Comparison of ENCODE assay signal across 25 mouse cellular contexts in genomic region chr8:92616341-92617115, GRCm38 (mm10). TPM values are rescaled to one million over a fixed set of nuclear protein-coding genes. Genes with fewer than 3 reads are reported as not detected.
DNase-seq lines count a peak whose midpoint lies in the region; ATAC-seq and TF ChIP-seq lines count a peak whose summit lies in the region.
"Had no signal": no experiment of that assay in that cellular context is flagged by ENCODE, and none has a peak within 500 bp of the region (broad histone marks: within the 10 kb centered on the region; RNA-seq: fewer than 3 reads in every experiment).

No protein-coding gene starts in this region.

- H3K4me2 ChIP-seq in hindbrain, postnatal 0 days (ENCODE audit: low read depth, low read length): no peak overlapping the region
- H3K4me2 ChIP-seq: heart, embryonic 11.5 days; heart, embryonic 15.5 days; hindbrain, embryonic 14.5 days had no signal

- no peak for TF ChIP-seq CTCF in hindbrain, postnatal 0 days (IDR thresholded peaks at IDR 0.05; ENCODE audit: low read depth)

- H3K27me3 ChIP-seq in hindbrain, embryonic 10.5 days (ENCODE audit: insufficient read depth, poor library complexity, severe bottlenecking): peaks cover 3% of the 10 kb centered on the region; the same call in 1 of the 2 replicates
- no peaks in the 10 kb centered on the region for H3K27me3 ChIP-seq in hindbrain, postnatal 0 days (ENCODE audit: insufficient read depth, low read length)
- H3K27me3 ChIP-seq in limb, embryonic 10.5 days (ENCODE audit: low read depth, poor library complexity, severe bottlenecking): peaks cover 29% of the 10 kb centered on the region
- H3K27me3 ChIP-seq: heart, embryonic 15.5 days had no signal

- H3K27ac ChIP-seq in hindbrain, embryonic 10.5 days: 0 out of 2 replicates have a peak overlapping the region, but pooled peaks have one; percentile 45
- no peak overlapping the region for H3K27ac ChIP-seq in hindbrain, postnatal 0 days
- 0 out of 2 replicates have a peak overlapping the region, but pooled peaks have one; percentile 9 for H3K27ac ChIP-seq in limb, embryonic 10.5 days
- H3K27ac ChIP-seq: gastrocnemius, adult 2 months; heart, embryonic 15.5 days; hindbrain, embryonic 14.5 days had no signal

- H3K9me3 ChIP-seq in hindbrain, embryonic 10.5 days: no peaks in the 10 kb centered on the region
- no peaks in the 10 kb centered on the region for H3K9me3 ChIP-seq in hindbrain, postnatal 0 days (ENCODE audit: low read length)
- no peaks in the 10 kb centered on the region for H3K9me3 ChIP-seq in limb, embryonic 10.5 days (replicated peaks)
- H3K9me3 ChIP-seq: heart, embryonic 15.5 days had no signal

- 59% methylated on average over 10 of the region's 10 CpGs for WGBS in hindbrain, embryonic 10.5 days
- WGBS in hindbrain, postnatal 0 days: 53% methylated on average over 10 of the region's 10 CpGs
- WGBS in limb, embryonic 10.5 days: 46% methylated on average over 10 of the region's 10 CpGs

- no peaks in the 10 kb centered on the region for H3K36me3 ChIP-seq in hindbrain, embryonic 10.5 days
- H3K36me3 ChIP-seq in hindbrain, postnatal 0 days (ENCODE audit: insufficient read depth, low read length): no peaks in the 10 kb centered on the region
- no peaks in the 10 kb centered on the region for H3K36me3 ChIP-seq in limb, embryonic 10.5 days
- H3K36me3 ChIP-seq: heart, embryonic 15.5 days had no signal

- ATAC-seq in hindbrain, postnatal 0 days: no peak
- ATAC-seq: forebrain, embryonic 16.5 days; intestine, embryonic 16.5 days had no signal

- peak; percentile 40 for DNase-seq in embryo, embryonic 11 days
- no peak for DNase-seq in embryo, embryonic 10 days (ENCODE audit: low spot score)
- DNase-seq in hindbrain, embryonic 10.5 days (ENCODE audit: low spot score): no peak
- DNase-seq in hindbrain, postnatal 0 days (ENCODE audit: low spot score): no peak
- DNase-seq in lung, postnatal 36 days: peak; percentile 14
- no peak for DNase-seq in lung, postnatal 10 days
- DNase-seq in limb, embryonic 10.5 days (ENCODE audit: low spot score): no peak
- no peak for DNase-seq in gastrocnemius, postnatal 4 days (ENCODE audit: low spot score in 2 of 2)
- DNase-seq: adrenal gland, postnatal 14 days; cerebellum, adult 18-20 months; cerebellum, postnatal 14 days; gastrocnemius, adult 2 months; gastrocnemius, postnatal 25 days; heart, adult 18-20 months; heart, postnatal 14 days; kidney, adult 2 months had no signal

- peaks cover 11% of the 10 kb centered on the region; the same call in 1 of the 2 replicates for H3K4me1 ChIP-seq in hindbrain, embryonic 10.5 days (replicated peaks)
- H3K4me1 ChIP-seq in hindbrain, postnatal 0 days (ENCODE audit: insufficient read depth, low read length): no peaks in the 10 kb centered on the region
- peaks cover 18% of the 10 kb centered on the region for H3K4me1 ChIP-seq in limb, embryonic 10.5 days
- H3K4me1 ChIP-seq: heart, embryonic 15.5 days had no signal

- no peak overlapping the region for H3K9ac ChIP-seq in hindbrain, postnatal 0 days (replicated peaks; ENCODE audit: low read length)
- H3K9ac ChIP-seq: heart, embryonic 15.5 days; hindbrain, embryonic 14.5 days had no signal

- H3K4me3 ChIP-seq in hindbrain, embryonic 10.5 days: no peak overlapping the region
- no peak overlapping the region for H3K4me3 ChIP-seq in hindbrain, postnatal 0 days (ENCODE audit: low read length)
- no peak overlapping the region for H3K4me3 ChIP-seq in limb, embryonic 10.5 days
- H3K4me3 ChIP-seq: gastrocnemius, adult 2 months; heart, embryonic 15.5 days had no signal

RNA-seq across cellular contexts. Expression of gene Irx6, which starts 57.6 kb away (rescaled TPM):
- 0.90 and 0.99 TPM in 2 replicates for polyA plus RNA-seq in hindbrain, embryonic 10.5 days (2016; fragmentation: Nextera tagmentation; extraction: Ambion mirVana)
- total RNA-seq in hindbrain, postnatal 0 days (2014; rRNA removed): 0.18 and 0.99 TPM in 2 replicates
- 0.79 and 0.83 TPM in 2 replicates for polyA plus RNA-seq in hindbrain, postnatal 0 days (2015; fragmentation: Nextera tagmentation; extraction: Ambion mirVana)
- 0.05 and 0.23 TPM in 2 replicates for polyA plus RNA-seq in limb, embryonic 10.5 days (2016; fragmentation: Nextera tagmentation; extraction: Ambion mirVana)
- total RNA-seq in gastrocnemius, postnatal 4 days (2021): not detected
- total RNA-seq: adrenal gland, postnatal 14 days; common myeloid progenitor, adult 5-6 weeks; gastrocnemius, adult 2 months; gastrocnemius, postnatal 25 days; heart, adult 18-20 months; heart, postnatal 14 days; hematopoietic stem cell, adult 5-6 weeks; MEL had no signal
- polyA plus RNA-seq: C2C12; intestine, embryonic 16.5 days; kidney, adult 2 months had no signal

Comparison
In these comparisons a context has a peak if more than half of its experiments do, and no peak if none do; other contexts are left out.
1. DNase-seq: peak in embryo, embryonic 11 days (single experiment) and lung, postnatal 36 days (single experiment); none in embryo, embryonic 10 days (single experiment), hindbrain, embryonic 10.5 days (single experiment), hindbrain, postnatal 0 days (single experiment), lung, postnatal 10 days (single experiment), limb, embryonic 10.5 days (single experiment) and gastrocnemius, postnatal 4 days (0 of 2).